Mouse (Mus musculus): ENCODE measurements around the gene Mlh1. TPM values are rescaled to one million over a fixed set of nuclear protein-coding genes. Genes with fewer than 3 reads are reported as not detected.

The Mlh1 gene
- polyA plus RNA-seq, 1 experiment, result not detected

DNA sequence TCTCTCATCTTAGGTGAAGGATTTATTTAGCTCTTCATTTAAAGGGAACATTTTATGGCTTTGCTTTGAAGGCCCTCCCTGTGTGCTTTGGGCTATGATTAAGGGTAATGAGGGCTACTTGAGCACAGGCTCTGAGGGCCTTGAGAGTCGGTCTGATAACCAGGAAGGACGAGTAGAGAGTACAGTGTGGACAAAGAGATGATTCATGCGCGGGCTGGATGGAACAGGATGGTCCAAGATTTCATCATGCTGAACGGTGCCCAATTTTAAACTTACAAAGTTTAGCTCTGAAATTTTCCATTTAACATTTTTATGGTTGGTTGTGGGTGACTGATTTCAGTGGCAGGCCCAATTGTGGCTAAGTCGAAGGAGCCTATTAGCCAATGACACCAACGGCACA, 34.6 kb upstream of the Mlh1 start:
- H3K27ac ChIP-seq (ENCODE audit: insufficient read depth, low read depth, low read length), result no peak overlapping the region
- no peak for TF ChIP-seq POLR2A (IDR thresholded peaks at IDR 0.05; ENCODE audit: insufficient read depth, low read depth, low read length)
- no peak for TF ChIP-seq CTCF (IDR thresholded peaks at IDR 0.05; ENCODE audit: insufficient read depth, low read depth, low read length)
- no peak overlapping the region for H3K4me3 ChIP-seq (ENCODE audit: insufficient read depth, low read depth, low read length)
- H3K4me1 ChIP-seq (ENCODE audit: control insufficient read depth, insufficient read depth, low read length), result peaks cover 2% of the 10 kb centered on the region; the same call in 1 of the 2 replicates
- 88% methylated on average over 7 of the region's 7 CpGs for WGBS

- Histone ChIP-seq H3K4me1 (ENCODE audit: control insufficient read depth, insufficient read depth, low read length) (no peaks in the 10 kb centered on the region), H3K4me3 (ENCODE audit: insufficient read depth, low read depth, low read length) (no peak overlapping the region), H3K27ac (ENCODE audit: insufficient read depth, low read depth, low read length) (no peak overlapping the region)
- 81% methylated on average over 6 of the region's 6 CpGs for WGBS
- TF ChIP-seq POLR2A (IDR thresholded peaks at IDR 0.05; ENCODE audit: insufficient read depth, low read depth, low read length) (no peak), CTCF (IDR thresholded peaks at IDR 0.05; ENCODE audit: insufficient read depth, low read depth, low read length) (no peak)
These were observed 32.4 kb upstream of the Mlh1 start for GRCm38 (mm10) chr9:111304036-111304435.

GRCm38 (mm10) chr9:111302196-111302831, 30.7 kb upstream of the Mlh1 start:
- TF ChIP-seq CTCF (IDR thresholded peaks at IDR 0.05; ENCODE audit: insufficient read depth, low read depth, low read length) (no peak), POLR2A (IDR thresholded peaks at IDR 0.05; ENCODE audit: insufficient read depth, low read depth, low read length) (no peak)
- no peaks in the 10 kb centered on the region for H3K4me1 ChIP-seq (ENCODE audit: control insufficient read depth, insufficient read depth, low read length)
- 42% methylated on average over 12 of the region's 12 CpGs for WGBS
- H3K4me3 ChIP-seq (ENCODE audit: insufficient read depth, low read depth, low read length), result no peak overlapping the region
- peak overlapping the region; percentile 87 for H3K27ac ChIP-seq (ENCODE audit: insufficient read depth, low read depth, low read length)

GRCm38 (mm10) chr9:111298606-111299005, 27.0 kb upstream of the Mlh1 start:
- Histone ChIP-seq H3K27ac (ENCODE audit: insufficient read depth, low read depth, low read length) (no peak overlapping the region), H3K4me3 (ENCODE audit: insufficient read depth, low read depth, low read length) (no peak overlapping the region), H3K4me1 (ENCODE audit: control insufficient read depth, insufficient read depth, low read length) (no peaks in the 10 kb centered on the region)
- TF ChIP-seq POLR2A (IDR thresholded peaks at IDR 0.05; ENCODE audit: insufficient read depth, low read depth, low read length) (no peak), CTCF (IDR thresholded peaks at IDR 0.05; ENCODE audit: insufficient read depth, low read depth, low read length) (no peak)
- WGBS, result 85% methylated on average over 2 of the region's 2 CpGs

GRCm38 (mm10) chr9:111296433-111296832, 24.8 kb upstream of the Mlh1 start:
- WGBS, result 74% methylated on average over 7 of the region's 7 CpGs
- no peak overlapping the region for H3K27ac ChIP-seq (ENCODE audit: insufficient read depth, low read depth, low read length)
- no peak overlapping the region for H3K4me3 ChIP-seq (ENCODE audit: insufficient read depth, low read depth, low read length)
- TF ChIP-seq POLR2A (IDR thresholded peaks at IDR 0.05; ENCODE audit: insufficient read depth, low read depth, low read length) (no peak), CTCF (IDR thresholded peaks at IDR 0.05; ENCODE audit: insufficient read depth, low read depth, low read length) (no peak)
- H3K4me1 ChIP-seq (ENCODE audit: control insufficient read depth, insufficient read depth, low read length), result no peaks in the 10 kb centered on the region

- 75% methylated on average over 2 of the region's 2 CpGs for WGBS
- Histone ChIP-seq H3K4me3 (ENCODE audit: insufficient read depth, low read depth, low read length) (no peak overlapping the region), H3K27ac (ENCODE audit: insufficient read depth, low read depth, low read length) (no peak overlapping the region), H3K4me1 (ENCODE audit: control insufficient read depth, insufficient read depth, low read length) (0 out of 2 replicates have a peak, but pooled peaks cover 2% of the 10 kb centered on the region)
- no peak for TF ChIP-seq POLR2A (IDR thresholded peaks at IDR 0.05; ENCODE audit: insufficient read depth, low read depth, low read length)
- TF ChIP-seq CTCF (IDR thresholded peaks at IDR 0.05; ENCODE audit: insufficient read depth, low read depth, low read length), result no peak
These were observed 23.7 kb upstream of the Mlh1 start for GRCm38 (mm10) chr9:111295323-111295722.

DNA sequence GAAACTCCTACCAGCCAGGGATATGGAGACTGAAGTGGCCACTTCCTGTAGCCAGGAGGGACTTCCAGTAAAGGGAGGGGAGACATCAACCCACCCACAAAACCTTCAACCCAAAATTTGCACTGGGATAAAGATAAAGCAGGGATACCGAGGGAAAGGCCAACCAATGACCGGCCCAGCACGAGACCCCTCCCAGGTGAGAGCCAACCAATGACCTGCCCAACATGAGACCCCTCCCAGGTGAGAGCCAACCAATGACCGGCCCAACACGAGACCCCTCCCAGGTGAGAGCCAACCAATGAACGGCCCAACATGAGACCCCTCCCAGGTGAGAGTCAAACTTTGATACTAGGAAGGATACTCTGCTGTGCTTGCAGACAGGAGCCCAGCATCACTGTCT, 23.3 kb upstream of the Mlh1 start:
- H3K27ac ChIP-seq (ENCODE audit: insufficient read depth, low read depth, low read length), result no peak overlapping the region
- TF ChIP-seq CTCF (IDR thresholded peaks at IDR 0.05; ENCODE audit: insufficient read depth, low read depth, low read length) (no peak), POLR2A (IDR thresholded peaks at IDR 0.05; ENCODE audit: insufficient read depth, low read depth, low read length) (no peak)
- peaks cover 4% of the 10 kb centered on the region for H3K4me1 ChIP-seq (ENCODE audit: control insufficient read depth, insufficient read depth, low read length)
- H3K4me3 ChIP-seq (ENCODE audit: insufficient read depth, low read depth, low read length), result no peak overlapping the region
- 95% methylated on average over 6 of the region's 6 CpGs for WGBS

GRCm38 (mm10) chr9:111293234-111293633, 21.6 kb upstream of the Mlh1 start:
- TF ChIP-seq CTCF (IDR thresholded peaks at IDR 0.05; ENCODE audit: insufficient read depth, low read depth, low read length), result no peak
- no peak for TF ChIP-seq POLR2A (IDR thresholded peaks at IDR 0.05; ENCODE audit: insufficient read depth, low read depth, low read length)
- WGBS, result 91% methylated on average over 4 of the region's 4 CpGs
- Histone ChIP-seq H3K4me3 (ENCODE audit: insufficient read depth, low read depth, low read length) (no peak overlapping the region), H3K4me1 (ENCODE audit: control insufficient read depth, insufficient read depth, low read length) (peaks cover 7% of the 10 kb centered on the region), H3K27ac (ENCODE audit: insufficient read depth, low read depth, low read length) (no peak overlapping the region)

DNA sequence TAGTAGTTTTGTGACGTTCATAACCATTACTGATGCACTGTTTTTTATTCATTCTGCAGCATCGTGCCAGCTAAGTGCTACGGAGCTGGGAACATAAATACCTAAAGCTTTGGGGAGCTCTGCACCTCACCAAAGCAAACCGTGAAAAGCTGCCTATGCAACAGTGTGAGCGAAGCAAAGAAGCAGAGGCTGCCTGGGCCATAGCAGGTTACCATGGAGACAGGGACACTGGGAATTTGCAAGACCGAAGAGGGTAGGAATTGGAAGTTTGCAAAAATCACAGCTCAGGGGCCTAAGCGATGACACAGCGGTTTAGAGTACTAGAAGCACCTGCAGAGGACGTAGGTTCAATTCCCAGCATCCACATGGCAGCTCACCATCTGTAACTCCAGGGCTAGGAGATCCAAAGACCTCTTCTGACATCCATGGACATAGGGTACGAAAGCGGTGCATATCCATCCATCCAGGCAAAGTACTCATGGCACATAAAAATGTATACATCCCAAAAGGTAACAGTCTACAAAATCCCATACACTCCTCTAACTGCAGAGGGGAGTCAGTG, 19.0 kb upstream of the Mlh1 start:
- no peak overlapping the region for H3K27ac ChIP-seq (ENCODE audit: insufficient read depth, low read depth, low read length)
- 45% methylated on average over 11 of the region's 11 CpGs for WGBS
- H3K4me3 ChIP-seq (ENCODE audit: insufficient read depth, low read depth, low read length), result no peak overlapping the region
- TF ChIP-seq CTCF (IDR thresholded peaks at IDR 0.05; ENCODE audit: insufficient read depth, low read depth, low read length) (no peak), POLR2A (IDR thresholded peaks at IDR 0.05; ENCODE audit: insufficient read depth, low read depth, low read length) (no peak)
- peaks cover 7% of the 10 kb centered on the region for H3K4me1 ChIP-seq (ENCODE audit: control insufficient read depth, insufficient read depth, low read length)

Data from olfactory bulb, adult 2 months (tissue).